Mouse (Mus musculus) lung, postnatal 0 days (tissue): Measurements from ENCODE around the gene Pbx4. TPM values are rescaled to one million over a fixed set of nuclear protein-coding genes. Genes with fewer than 3 reads are reported as not detected.

Experiments used
- ATAC-seq: fragments of 200-750 bp; cut with Nextera tagmentation; 2 replicates; pipeline ENCODE4 v1.8.0; 2017; ENCODE audit warnings: moderate library complexity
- DNase-seq: peaks from one replicate; pipeline ENCODE4 v3.0.0-alpha.2; 2016; ENCODE audit warnings: low spot score
- H3K27ac ChIP-seq: fragments of 300-500 bp; sonication (generic); 2 replicates; pipeline ENCODE4 v1.5.1; 2014; ENCODE audit warnings: antibody characterized with exemption, mild to moderate bottlenecking, low read length, mixed read lengths
- H3K27me3 ChIP-seq: fragments of 300-500 bp; sonication (generic); replicated peaks from 2 replicates; pipeline ENCODE4 v1.6.1; 2014; ENCODE audit warnings: low read length, mixed read lengths; ENCODE audit not compliant: insufficient read depth
- H3K36me3 ChIP-seq: fragments of 300-500 bp; sonication (generic); 2 replicates; pipeline ENCODE4 v1.6.1; 2014; ENCODE audit warnings: low read length, mixed read lengths; ENCODE audit not compliant: insufficient read depth
- H3K4me1 ChIP-seq: fragments of 300-500 bp; sonication (generic); 2 replicates; pipeline ENCODE4 v1.6.1; 2014; ENCODE audit warnings: antibody characterized with exemption, low read depth, low read length, mixed read lengths; ENCODE audit not compliant: insufficient read depth
- H3K4me2 ChIP-seq: fragments of 300-500 bp; sonication (generic); replicated peaks from 2 replicates; pipeline ENCODE4 v1.6.1; 2014; ENCODE audit warnings: low read depth, mild to moderate bottlenecking, low read length, moderate library complexity, mixed read lengths
- H3K4me3 ChIP-seq: fragments of 300-500 bp; sonication (generic); 2 replicates; pipeline ENCODE4 v1.5.1; 2014; ENCODE audit warnings: low read depth, low read length
- H3K9ac ChIP-seq: fragments of 300-500 bp; sonication (generic); replicated peaks from 2 replicates; pipeline ENCODE4 v1.6.1; 2014; ENCODE audit warnings: low read depth, mild to moderate bottlenecking
- H3K9me3 ChIP-seq: fragments of 300-500 bp; sonication (generic); 2 replicates; pipeline ENCODE4 v1.6.1; 2016; ENCODE audit warnings: low read length, mixed read lengths
- CTCF ChIP-seq: IDR thresholded peaks from 2 replicates; pipeline ENCODE4 v1.5.1; 2016; ENCODE audit warnings: antibody characterized with exemption, mild to moderate bottlenecking
- EP300 ChIP-seq: IDR thresholded peaks from 2 replicates; pipeline ENCODE4 v1.6.1; 2016; ENCODE audit warnings: antibody characterized with exemption, mild to moderate bottlenecking, control low read depth
- WGBS: fragments of 180-500 bp; shearing (Covaris S2); extraction: QIAGEN DNeasy Blood & Tissue Kit; methylation state at CpG from one replicate; pipeline ENCODE4 v1.1.7; 2014; 5-methylcytosine and 5-hydroxymethylcytosine counted together
- polyA plus RNA-seq: library from polyadenylated mRNA; unstranded; fragments of >200 nt; fragmentation: Nextera tagmentation; extraction: Ambion mirVana; gene quantifications from 2 replicates; pipeline ENCODE4 v1.2.1, GENCODE M21; 2015

Gene Pbx4
- polyA plus RNA-seq, 1 experiment from 2014 or later = 17.0 TPM

DNA sequence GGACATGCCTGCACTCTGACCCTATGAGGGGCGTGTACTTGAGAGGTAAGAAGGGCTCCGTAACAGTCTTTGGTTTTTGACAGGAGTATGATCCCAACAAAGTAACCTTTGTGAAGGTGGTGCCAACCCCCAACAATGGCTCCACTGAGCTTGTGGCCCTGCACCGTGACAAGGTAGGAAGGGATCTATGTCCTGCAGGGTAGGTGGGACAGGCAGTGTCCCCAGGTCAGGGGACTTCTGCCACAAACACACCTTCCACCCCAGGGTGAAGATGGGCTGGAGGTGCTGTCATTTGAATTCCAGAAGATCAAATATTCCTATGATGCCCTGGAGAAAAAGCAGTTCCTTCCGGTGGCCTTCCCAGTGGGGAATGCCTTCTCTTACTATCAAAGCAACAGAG, 38.6 kb upstream of the Pbx4 start:
- no peak overlapping the region for H3K4me3 ChIP-seq
- 86% methylated on average over 4 of the region's 4 CpGs for WGBS
- ATAC-seq (no peak), DNase-seq (no peak)
- peaks cover 7% of the 10 kb centered on the region; the same call in 1 of the 2 replicates for H3K4me1 ChIP-seq
- H3K4me2 ChIP-seq = no peak overlapping the region
- peaks cover 23% of the 10 kb centered on the region for H3K36me3 ChIP-seq
- H3K9me3 ChIP-seq = no peaks in the 10 kb centered on the region
- H3K27ac ChIP-seq = no peak overlapping the region
- H3K9ac ChIP-seq = no peak overlapping the region
- no peak for TF ChIP-seq EP300
- no peak for TF ChIP-seq CTCF
- H3K27me3 ChIP-seq = no peaks in the 10 kb centered on the region

DNA sequence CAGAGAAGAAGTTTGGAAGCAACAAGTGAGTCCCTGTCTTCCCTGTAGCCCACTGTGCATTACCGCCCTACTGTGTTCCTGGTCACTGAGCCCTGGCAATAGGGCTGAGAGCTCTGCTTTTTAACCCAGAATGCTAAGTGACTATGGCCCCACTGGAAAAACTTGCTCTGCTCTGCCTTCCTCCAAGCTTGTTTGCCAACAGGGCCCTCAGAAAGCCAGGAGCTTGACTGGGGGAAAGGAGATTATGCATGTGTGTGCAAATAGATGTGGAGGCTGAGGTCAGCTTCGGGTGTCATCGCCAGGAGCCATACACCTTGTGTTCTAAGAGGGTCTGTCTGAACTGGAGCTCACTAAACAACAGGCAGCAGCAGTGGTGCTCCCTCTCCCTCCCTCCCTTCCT, 38.2 kb upstream of the Pbx4 start:
- Histone ChIP-seq H3K4me1 (peaks cover 7% of the 10 kb centered on the region; the same call in 1 of the 2 replicates), H3K27me3 (no peaks in the 10 kb centered on the region), H3K36me3 (peaks cover 27% of the 10 kb centered on the region), H3K9ac (no peak overlapping the region), H3K27ac (no peak overlapping the region), H3K4me3 (no peak overlapping the region), H3K9me3 (no peaks in the 10 kb centered on the region), H3K4me2 (no peak overlapping the region)
- no peak for ATAC-seq
- no peak for DNase-seq
- TF ChIP-seq EP300 = no peak
- TF ChIP-seq CTCF = no peak
- 94% methylated on average over 3 of the region's 3 CpGs for WGBS

DNA sequence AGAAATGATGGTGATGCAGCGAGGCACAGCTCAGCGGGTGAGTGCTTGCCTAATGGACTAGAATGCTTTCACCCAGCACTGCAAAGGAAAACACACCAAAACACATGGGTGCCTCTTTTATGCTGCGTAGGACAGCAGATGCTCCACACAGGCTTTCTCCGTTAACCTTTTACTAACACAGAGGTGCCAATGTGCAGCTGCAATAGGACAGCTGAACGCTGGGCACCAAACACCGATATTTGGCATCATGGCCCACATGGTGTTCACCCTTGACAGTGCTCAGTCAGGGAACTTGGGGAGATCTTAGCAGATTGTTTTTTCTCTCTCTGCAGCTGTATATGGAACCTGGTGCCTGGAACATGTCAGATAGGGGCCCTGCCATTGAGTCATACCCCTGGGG, 37.4 kb upstream of the Pbx4 start:
- WGBS = 95% methylated on average over 6 of the region's 6 CpGs
- H3K4me3 ChIP-seq = no peak overlapping the region
- no peak for DNase-seq
- no peak overlapping the region for H3K4me2 ChIP-seq
- peaks cover 7% of the 10 kb centered on the region; the same call in 1 of the 2 replicates for H3K4me1 ChIP-seq
- H3K27me3 ChIP-seq = no peaks in the 10 kb centered on the region
- peaks cover 34% of the 10 kb centered on the region for H3K36me3 ChIP-seq
- no peak overlapping the region for H3K9ac ChIP-seq
- H3K27ac ChIP-seq = no peak overlapping the region
- no peak for ATAC-seq
- no peaks in the 10 kb centered on the region for H3K9me3 ChIP-seq
- TF ChIP-seq EP300 (no peak), CTCF (no peak)

DNA sequence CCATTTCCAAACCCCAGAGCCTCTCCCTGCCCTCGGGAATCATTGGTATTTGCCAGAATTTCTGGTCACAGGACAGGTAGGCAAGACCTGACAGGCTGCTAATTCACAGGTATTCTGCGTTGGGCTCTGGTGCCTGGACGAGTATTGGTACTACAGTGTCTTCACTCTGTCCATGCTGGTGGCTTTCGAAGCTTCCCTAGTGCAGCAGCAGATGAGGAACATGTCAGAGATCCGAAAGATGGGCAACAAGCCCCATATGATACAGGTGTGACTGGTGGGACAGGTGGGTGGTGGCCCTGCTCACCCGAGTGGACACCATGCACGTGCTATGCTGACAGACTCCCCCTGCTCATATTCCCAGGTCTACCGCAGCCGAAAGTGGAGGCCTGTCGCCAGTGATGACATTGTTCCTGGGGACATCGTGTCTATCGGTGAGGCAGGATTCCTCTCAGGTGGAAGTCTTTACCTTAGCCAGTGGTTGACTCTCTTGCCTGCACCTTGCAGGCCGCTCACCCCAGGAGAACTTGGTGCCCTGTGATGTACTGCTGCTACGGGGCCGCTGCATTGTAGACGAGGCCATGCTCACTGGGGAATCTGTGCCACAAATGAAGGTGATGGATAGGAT, 35.5 kb upstream of the Pbx4 start:
- TF ChIP-seq CTCF = no peak
- peaks cover 48% of the 10 kb centered on the region for H3K36me3 ChIP-seq
- 92% methylated on average over 16 of the region's 16 CpGs for WGBS
- no peak overlapping the region for H3K27ac ChIP-seq
- H3K4me1 ChIP-seq = peaks cover 4% of the 10 kb centered on the region; the same call in 1 of the 2 replicates
- H3K9ac ChIP-seq = no peak overlapping the region
- H3K9me3 ChIP-seq = no peaks in the 10 kb centered on the region
- H3K27me3 ChIP-seq = no peaks in the 10 kb centered on the region
- no peak for ATAC-seq
- no peak overlapping the region for H3K4me2 ChIP-seq
- H3K4me3 ChIP-seq = no peak overlapping the region
- no peak for DNase-seq

DNA sequence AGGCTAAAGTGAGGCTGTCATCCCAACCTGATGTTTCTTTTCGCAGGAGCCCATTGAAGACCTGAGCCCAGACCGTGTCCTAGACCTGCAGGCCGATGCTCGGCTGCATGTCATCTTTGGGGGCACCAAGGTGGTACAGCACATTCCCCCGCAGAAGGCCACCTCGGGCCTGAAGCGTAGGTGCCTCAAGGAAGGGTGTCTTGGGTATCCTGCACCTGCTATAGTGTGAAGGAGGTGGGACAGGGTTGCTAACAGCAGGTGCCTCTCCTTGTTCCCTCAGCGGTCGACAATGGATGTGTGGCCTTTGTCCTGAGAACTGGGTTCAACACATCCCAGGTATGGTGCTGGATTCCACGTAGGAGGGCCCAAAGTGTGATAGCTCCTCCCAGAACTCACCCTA, 34.6 kb upstream of the Pbx4 start:
- no peak overlapping the region for H3K4me3 ChIP-seq
- ATAC-seq (no peak), DNase-seq (no peak)
- no peak overlapping the region for H3K9ac ChIP-seq
- WGBS = 94% methylated on average over 10 of the region's 10 CpGs
- no peaks in the 10 kb centered on the region for H3K27me3 ChIP-seq
- no peaks in the 10 kb centered on the region for H3K4me1 ChIP-seq
- H3K36me3 ChIP-seq = peaks cover 54% of the 10 kb centered on the region
- H3K27ac ChIP-seq = no peak overlapping the region
- no peaks in the 10 kb centered on the region for H3K9me3 ChIP-seq
- no peak for TF ChIP-seq EP300
- TF ChIP-seq CTCF = no peak
- H3K4me2 ChIP-seq = no peak overlapping the region

DNA sequence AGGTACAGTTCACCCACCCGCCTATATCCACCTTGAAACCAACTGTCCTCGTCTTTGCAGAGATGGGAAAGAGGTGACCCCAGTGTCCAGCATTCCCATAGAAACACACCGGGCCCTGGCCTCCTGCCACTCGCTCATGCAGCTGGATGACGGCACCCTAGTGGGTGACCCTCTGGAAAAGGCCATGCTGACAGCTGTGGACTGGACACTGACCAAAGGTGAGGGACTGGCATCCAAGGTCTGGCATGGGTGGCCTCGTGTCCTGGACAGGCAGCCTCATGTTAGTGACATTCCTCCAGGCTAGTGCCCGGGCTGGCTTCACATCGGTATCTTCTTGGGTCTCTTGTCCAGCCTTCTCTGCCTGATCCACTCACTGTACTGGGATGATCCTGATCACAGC, 33.0 kb upstream of the Pbx4 start:
- Histone ChIP-seq H3K27me3 (no peaks in the 10 kb centered on the region), H3K4me1 (no peaks in the 10 kb centered on the region), H3K4me2 (no peak overlapping the region), H3K27ac (no peak overlapping the region), H3K9me3 (no peaks in the 10 kb centered on the region), H3K9ac (no peak overlapping the region), H3K36me3 (peaks cover 63% of the 10 kb centered on the region), H3K4me3 (no peak overlapping the region)
- ATAC-seq (no peak), DNase-seq (no peak)
- no peak for TF ChIP-seq EP300
- WGBS = 90% methylated on average over 8 of the region's 8 CpGs

DNA sequence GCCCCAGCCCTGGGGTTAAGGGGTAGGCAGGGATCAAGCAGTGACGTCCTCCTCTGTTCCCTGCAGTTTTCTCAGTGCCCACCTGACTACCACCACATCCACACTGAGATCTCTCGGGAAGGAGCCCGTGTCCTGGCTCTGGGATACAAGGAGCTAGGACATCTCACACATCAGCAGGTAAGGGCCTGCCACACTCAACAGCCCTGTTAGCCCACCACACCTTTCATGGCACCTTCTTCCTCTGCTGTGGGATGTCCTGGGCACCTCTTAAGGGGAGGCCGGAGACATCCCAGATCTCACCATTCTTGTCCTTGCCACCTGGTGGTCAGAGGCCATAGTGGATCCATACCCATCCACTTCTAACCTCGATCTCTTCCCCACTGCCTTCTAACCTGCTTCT, 32.3 kb upstream of the Pbx4 start:
- H3K4me2 ChIP-seq = no peak overlapping the region
- 90% methylated on average over 5 of the region's 5 CpGs for WGBS
- no peak overlapping the region for H3K27ac ChIP-seq
- H3K36me3 ChIP-seq = peaks cover 66% of the 10 kb centered on the region
- ATAC-seq (no peak), DNase-seq (no peak)
- no peaks in the 10 kb centered on the region for H3K27me3 ChIP-seq
- H3K4me1 ChIP-seq = no peaks in the 10 kb centered on the region
- no peak for TF ChIP-seq CTCF
- TF ChIP-seq EP300 = no peak
- no peak overlapping the region for H3K4me3 ChIP-seq
- H3K9me3 ChIP-seq = no peaks in the 10 kb centered on the region
- no peak overlapping the region for H3K9ac ChIP-seq
